Mouse (Mus musculus): Measurements from ENCODE around the gene Pex14.

- no peak for TF ChIP-seq POLR2A (IDR thresholded peaks at IDR 0.05; ENCODE audit: low read depth, low read length)
- no peak for TF ChIP-seq CTCF (IDR thresholded peaks at IDR 0.05; ENCODE audit: extremely low read depth, insufficient read length, insufficient replicate concordance, low read depth, low read length)
Measured at GRCm38 (mm10) chr4:148971613-148972242, 127.9 kb downstream of the Pex14 start.
